Mouse (Mus musculus) liver, embryonic 13.5 days (tissue): ENCODE results near the gene Fndc10. TPM values are rescaled to one million over a fixed set of nuclear protein-coding genes. Genes with fewer than 3 reads are reported as not detected.

ENCODE experiments used
- ATAC-seq: fragments of 200-750 bp; cut with Nextera tagmentation; 2 replicates; pipeline ENCODE4 v1.8.0; 2017; ENCODE audit warnings: low read depth, mild to moderate bottlenecking, moderate number of reproducible peaks, moderate library complexity
- DNase-seq: peaks from one replicate; pipeline ENCODE4 v3.0.0; 2022
- H3K27ac ChIP-seq: fragments of 300-500 bp; sonication (generic); 2 replicates; pipeline ENCODE4 v1.5.1; 2015; ENCODE audit warnings: moderate library complexity, mild to moderate bottlenecking, inconsistent platforms
- H3K27me3 ChIP-seq: fragments of 300-500 bp; sonication (generic); 2 replicates; pipeline ENCODE4 v1.6.1; 2015; ENCODE audit warnings: mild to moderate bottlenecking, inconsistent platforms
- H3K36me3 ChIP-seq: fragments of 300-500 bp; sonication (generic); 2 replicates; pipeline ENCODE4 v1.6.1; 2015; ENCODE audit warnings: mild to moderate bottlenecking, inconsistent platforms
- H3K4me1 ChIP-seq: fragments of 300-500 bp; sonication (generic); replicated peaks from 2 replicates; pipeline ENCODE4 v1.6.1; 2015; ENCODE audit warnings: inconsistent platforms
- H3K4me2 ChIP-seq: fragments of 300-500 bp; sonication (generic); 2 replicates; pipeline ENCODE4 v1.6.1; 2015; ENCODE audit warnings: inconsistent platforms, mild to moderate bottlenecking, moderate library complexity
- H3K4me3 ChIP-seq: fragments of 300-500 bp; sonication (generic); replicated peaks from 2 replicates; pipeline ENCODE4 v1.5.1; 2015; ENCODE audit warnings: mild to moderate bottlenecking, inconsistent platforms
- H3K9ac ChIP-seq: fragments of 300-500 bp; sonication (generic); 2 replicates; pipeline ENCODE4 v1.6.1; 2015; ENCODE audit warnings: mild to moderate bottlenecking, inconsistent platforms
- H3K9me3 ChIP-seq: fragments of 300-500 bp; sonication (generic); replicated peaks from 2 replicates; pipeline ENCODE4 v1.6.1; 2016; ENCODE audit warnings: inconsistent platforms
- WGBS: fragments of 180-500 bp; shearing (Covaris S2); methylation state at CpG from one replicate; pipeline ENCODE4 v1.1.7; 2015; ENCODE audit not compliant: insufficient replicate concordance; 5-methylcytosine and 5-hydroxymethylcytosine counted together
- polyA plus RNA-seq: library from polyadenylated mRNA; unstranded; fragments of >200 nt; fragmentation: Nextera tagmentation; extraction: Ambion mirVana; gene quantifications from 2 replicates; pipeline ENCODE4 v1.2.1, GENCODE M21; 2015

Fndc10 gene
- polyA plus RNA-seq, 1 experiment from 2014 or later, result 0.39 TPM

DNA sequence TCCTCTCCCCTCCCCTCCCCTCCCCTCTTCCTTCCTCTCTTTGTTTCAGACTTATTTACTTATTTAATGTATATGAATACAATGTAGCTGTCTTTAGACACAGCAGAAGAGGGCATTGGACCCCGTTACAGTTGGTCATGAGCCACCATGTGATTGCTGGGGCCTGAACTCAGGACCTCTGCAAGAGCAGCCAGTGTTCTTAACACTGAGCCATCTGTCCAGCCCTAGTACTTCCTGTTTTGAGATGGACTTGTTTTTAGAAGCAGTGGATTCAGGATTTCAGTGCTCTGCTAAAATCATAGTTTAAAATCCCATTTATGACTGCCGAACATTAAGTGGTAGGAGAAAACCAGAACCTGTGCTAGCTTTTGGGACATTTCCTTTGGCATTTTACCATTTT lies 14.4 kb downstream of the Fndc10 start:
- 70% methylated on average over 2 of the region's 2 CpGs for WGBS
- H3K4me3 ChIP-seq, result no peak overlapping the region
- H3K27me3 ChIP-seq, result no peaks in the 10 kb centered on the region
- peaks cover 7% of the 10 kb centered on the region; the same call in 1 of the 2 replicates for H3K36me3 ChIP-seq
- ATAC-seq (no peak), DNase-seq (no peak)
- H3K9me3 ChIP-seq, result no peaks in the 10 kb centered on the region
- peaks cover 59% of the 10 kb centered on the region for H3K4me1 ChIP-seq
- no peak overlapping the region for H3K9ac ChIP-seq
- H3K27ac ChIP-seq, result no peak overlapping the region; the same call in 1 of the 2 replicates
- no peak overlapping the region for H3K4me2 ChIP-seq

DNA sequence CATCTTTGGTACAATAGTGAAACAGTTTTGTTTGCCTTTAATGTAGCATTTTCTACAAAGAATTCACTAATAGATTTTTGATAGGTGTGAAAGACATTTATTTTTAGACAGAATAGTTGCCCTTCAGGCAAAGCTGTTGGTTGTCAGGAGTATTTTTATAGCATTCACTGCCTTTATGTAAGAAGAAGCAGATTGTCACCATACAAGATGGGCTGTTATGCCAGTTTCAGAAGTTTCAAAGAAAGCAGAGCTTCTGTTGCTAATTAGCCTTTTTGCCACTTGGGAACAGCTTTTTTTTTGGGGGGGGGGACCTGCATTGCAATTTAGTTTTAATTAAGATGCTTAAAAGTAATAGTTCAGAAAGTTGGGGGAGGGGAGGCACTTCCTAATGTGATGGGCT lies 14.8 kb downstream of the Fndc10 start:
- DNase-seq (no peak), ATAC-seq (no peak)
- Histone ChIP-seq H3K27me3 (no peaks in the 10 kb centered on the region), H3K27ac (no peak overlapping the region; the same call in 1 of the 2 replicates), H3K4me3 (no peak overlapping the region), H3K9ac (no peak overlapping the region), H3K4me1 (peaks cover 55% of the 10 kb centered on the region), H3K36me3 (peaks cover 7% of the 10 kb centered on the region; the same call in 1 of the 2 replicates), H3K9me3 (no peaks in the 10 kb centered on the region), H3K4me2 (no peak overlapping the region)

DNA sequence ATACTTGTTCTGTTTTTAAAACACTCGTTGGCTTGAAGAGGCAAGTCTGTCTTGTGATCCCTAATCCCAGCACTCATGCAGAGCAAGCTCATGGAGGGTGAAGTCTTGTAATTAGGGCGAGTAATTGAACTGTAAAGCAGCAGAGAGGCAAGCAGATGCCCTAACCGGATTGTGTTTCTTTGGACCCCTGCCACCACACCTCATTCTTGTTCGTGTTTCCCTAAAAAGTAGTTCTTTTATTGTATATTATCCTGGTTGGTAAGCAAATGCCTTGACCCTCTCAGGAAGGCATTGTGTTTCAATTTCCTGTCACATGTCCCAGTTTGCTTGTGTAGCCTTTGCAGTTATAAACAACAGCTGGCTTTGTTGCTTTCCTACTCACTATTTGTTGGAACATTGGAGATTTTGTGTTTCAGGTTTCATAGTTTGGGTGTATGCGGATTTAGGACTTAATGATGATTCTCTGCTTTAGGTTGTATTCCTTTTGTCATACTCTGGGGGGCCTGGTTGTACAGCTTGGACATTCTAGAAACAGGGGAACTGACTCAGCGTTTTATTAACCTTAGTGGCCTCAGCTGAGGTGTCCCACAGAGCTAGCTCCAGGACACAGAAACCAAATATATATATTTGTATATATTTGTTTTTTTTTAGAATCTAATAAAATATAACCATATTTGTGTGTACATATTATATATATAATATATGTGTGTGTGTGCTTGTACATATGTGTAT lies 16.5 kb downstream of the Fndc10 start:
- no peak for ATAC-seq
- peaks cover 52% of the 10 kb centered on the region for H3K4me1 ChIP-seq
- 0 out of 2 replicates have a peak overlapping the region, but pooled peaks have one; percentile 13 for H3K4me2 ChIP-seq
- no peaks in the 10 kb centered on the region for H3K9me3 ChIP-seq
- H3K4me3 ChIP-seq, result no peak overlapping the region
- WGBS, result 45% methylated on average over 6 of the region's 6 CpGs
- no peaks in the 10 kb centered on the region for H3K27me3 ChIP-seq
- no peak overlapping the region for H3K27ac ChIP-seq
- H3K9ac ChIP-seq, result peak overlapping the region; percentile 33; the same call in 1 of the 2 replicates
- H3K36me3 ChIP-seq, result peaks cover 24% of the 10 kb centered on the region
- no peak for DNase-seq

DNA sequence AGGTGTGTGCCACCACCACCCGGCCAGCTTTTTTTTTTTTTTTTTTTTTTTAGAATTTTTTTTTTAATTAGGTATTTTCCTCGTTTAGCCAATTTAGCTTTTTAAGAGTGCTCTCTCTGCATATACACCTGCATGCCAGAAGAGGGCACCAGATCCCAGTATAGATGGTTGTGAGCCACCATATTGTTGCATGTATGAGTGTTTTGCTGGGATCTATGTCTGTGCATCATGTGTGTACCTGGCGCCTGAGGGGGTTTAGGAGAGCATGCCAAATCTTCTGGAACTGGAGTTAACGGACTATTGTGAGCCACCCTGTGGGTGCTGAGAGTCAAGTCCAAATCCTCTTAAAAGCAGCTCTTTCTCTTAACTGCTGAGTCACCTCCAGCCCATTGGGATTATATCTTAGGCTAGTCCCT lies 27.5 kb downstream of the Fndc10 start:
- H3K9ac ChIP-seq, result no peak overlapping the region
- ATAC-seq (peak; percentile 32; the same call in 1 of the 2 replicates), DNase-seq (peak; percentile 22)
- H3K4me1 ChIP-seq, result peaks cover 4% of the 10 kb centered on the region; the same call in 1 of the 2 replicates
- no peak overlapping the region for H3K27ac ChIP-seq
- H3K4me3 ChIP-seq, result no peak overlapping the region
- H3K27me3 ChIP-seq, result no peaks in the 10 kb centered on the region
- H3K4me2 ChIP-seq, result no peak overlapping the region
- peaks cover 50% of the 10 kb centered on the region for H3K36me3 ChIP-seq
- WGBS, result 51% methylated on average over 4 of the region's 4 CpGs
- H3K9me3 ChIP-seq, result no peaks in the 10 kb centered on the region

DNA sequence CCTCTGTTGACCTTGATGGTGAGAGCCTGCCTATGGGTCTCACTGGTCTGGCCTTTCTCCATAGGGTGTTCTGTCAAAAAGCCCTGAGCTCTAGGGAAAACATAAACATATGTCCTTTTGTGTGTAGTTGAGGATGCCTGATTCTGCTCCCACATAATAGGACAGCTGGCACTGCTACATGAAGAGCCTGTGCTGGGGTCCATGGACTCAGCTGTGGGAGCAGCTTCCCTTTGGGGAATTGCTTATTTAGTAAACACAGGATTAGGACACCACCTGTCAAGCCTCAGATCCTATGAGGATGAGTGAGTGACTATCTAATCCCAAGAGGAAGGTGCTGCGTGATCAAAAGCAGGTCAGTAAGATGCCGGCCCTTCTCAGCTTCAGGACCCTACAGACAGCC lies 33.9 kb downstream of the Fndc10 start:
- 93% methylated on average over 2 of the region's 2 CpGs for WGBS
- no peaks in the 10 kb centered on the region for H3K9me3 ChIP-seq
- H3K27me3 ChIP-seq, result no peaks in the 10 kb centered on the region
- peaks cover 4% of the 10 kb centered on the region for H3K4me1 ChIP-seq
- no peak overlapping the region for H3K4me3 ChIP-seq
- DNase-seq (no peak), ATAC-seq (no peak)
- no peak overlapping the region for H3K9ac ChIP-seq
- H3K36me3 ChIP-seq, result peaks cover 47% of the 10 kb centered on the region
- no peak overlapping the region for H3K27ac ChIP-seq
- no peak overlapping the region for H3K4me2 ChIP-seq

DNA sequence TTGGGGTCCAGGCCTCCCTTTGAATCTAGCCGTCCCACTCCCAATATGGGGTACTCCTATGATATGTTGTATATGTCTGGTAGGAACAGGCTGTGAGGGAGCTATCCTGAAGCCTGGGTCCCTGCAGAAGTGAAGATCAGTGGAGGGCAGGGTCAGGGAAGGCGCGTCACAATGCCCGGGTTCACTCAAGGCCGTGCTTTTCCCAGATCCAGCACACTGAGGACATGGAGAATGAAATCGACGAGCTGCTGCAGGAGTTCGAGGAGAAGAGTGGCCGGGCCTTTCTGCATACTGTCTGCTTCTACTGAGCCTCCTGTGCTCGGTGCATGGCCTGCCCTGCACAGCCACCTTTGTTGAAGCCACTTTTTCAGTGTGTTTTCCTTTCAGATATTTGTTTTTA lies 39.1 kb downstream of the Fndc10 start:
- H3K36me3 ChIP-seq, result peaks cover 21% of the 10 kb centered on the region
- no peak overlapping the region for H3K4me3 ChIP-seq
- H3K9me3 ChIP-seq, result no peaks in the 10 kb centered on the region
- ATAC-seq, result no peak
- no peak for DNase-seq
- no peak overlapping the region for H3K9ac ChIP-seq
- peaks cover 33% of the 10 kb centered on the region for H3K4me1 ChIP-seq
- peak overlapping the region; percentile 53; the same call in 1 of the 2 replicates for H3K27ac ChIP-seq
- H3K27me3 ChIP-seq, result no peaks in the 10 kb centered on the region
- 85% methylated on average over 10 of the region's 10 CpGs for WGBS
- H3K4me2 ChIP-seq, result peak overlapping the region; percentile 95; the same call in 1 of the 2 replicates

DNA sequence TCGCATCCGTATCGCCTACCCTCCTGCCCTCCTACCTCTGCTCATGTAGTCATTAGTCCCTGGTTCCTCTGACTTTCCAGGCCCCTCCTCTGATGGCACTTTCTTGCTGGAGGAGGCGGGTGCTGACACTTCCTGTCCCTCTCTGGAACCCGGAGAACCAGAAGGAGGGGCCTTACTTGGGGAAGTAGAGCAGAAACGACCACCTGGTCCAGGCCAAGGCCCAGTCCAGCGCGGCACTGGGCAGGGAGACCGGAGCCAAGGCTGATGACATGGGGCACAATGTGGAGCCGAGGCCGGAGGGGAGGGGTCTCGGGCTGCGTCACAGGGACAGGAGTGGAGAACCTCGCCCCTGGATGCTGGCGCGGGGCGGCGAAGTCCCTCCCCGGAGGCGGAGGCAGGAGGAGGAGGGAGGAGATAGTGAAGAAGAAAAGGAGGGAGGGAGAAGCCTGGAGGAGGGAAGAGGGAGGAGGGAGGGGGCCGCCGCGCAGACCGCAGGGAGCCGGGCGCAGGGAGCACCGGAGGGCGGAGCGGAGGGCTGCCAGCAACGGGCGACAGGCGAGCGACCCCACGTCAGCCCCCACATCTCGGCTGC lies 40.3 kb downstream of the Fndc10 start, which contains the start of gene Tmem240:
Tmem240 (plus strand) TSS at position 451 of the 592 bp plus-strand sequence.
- WGBS, result 1% methylated on average over 33 of the region's 35 CpGs
- Histone ChIP-seq H3K9me3 (no peaks in the 10 kb centered on the region), H3K4me2 (peak within 1 kb of the TSS; percentile 95), H3K4me3 (peak within 1 kb of the TSS; percentile 78), H3K36me3 (peaks cover 23% of the 10 kb centered on the region), H3K4me1 (peaks cover 34% of the 10 kb centered on the region), H3K9ac (peak within 1 kb of the TSS; percentile 79), H3K27me3 (no peaks in the 10 kb centered on the region), H3K27ac (peak within 1 kb of the TSS; percentile 53)
- ATAC-seq (peak; percentile 88), DNase-seq (peak; percentile 77)

DNA sequence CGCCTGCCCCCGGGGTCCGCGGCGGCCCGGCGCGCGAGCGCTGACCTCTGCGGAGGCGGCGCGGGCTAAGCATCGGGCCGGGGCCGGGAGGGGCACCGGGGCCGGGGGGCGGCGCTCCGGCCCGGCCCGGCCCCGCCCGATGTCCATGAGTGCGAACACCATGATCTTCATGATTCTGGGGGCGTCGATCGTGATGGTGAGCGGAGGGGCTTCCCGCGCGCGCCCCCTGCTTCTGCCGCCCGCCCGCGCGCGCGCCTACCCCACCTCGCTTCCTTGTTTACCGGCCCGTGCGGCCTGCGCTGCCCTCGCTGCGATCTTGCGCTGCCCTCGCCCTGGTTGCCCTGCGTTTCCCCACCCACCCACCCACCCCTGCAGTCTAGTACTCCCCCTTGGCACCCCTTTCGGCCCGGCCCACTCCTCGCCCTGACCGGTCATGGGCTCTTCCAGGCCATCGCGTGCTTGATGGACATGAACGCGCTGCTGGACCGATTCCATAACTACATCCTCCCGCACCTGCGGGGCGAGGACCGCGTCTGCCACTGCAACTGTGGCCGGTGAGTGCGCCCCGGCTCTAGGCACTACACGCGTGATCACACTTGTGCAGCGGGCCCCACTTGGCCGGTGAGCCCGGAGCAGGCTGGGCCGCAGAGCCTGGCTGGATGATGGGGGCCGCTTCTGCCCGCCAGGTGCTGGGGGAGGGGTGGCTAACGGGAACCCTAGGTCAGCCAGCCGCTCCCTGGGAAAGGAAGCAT lies 41.0 kb downstream of the Fndc10 start:
- Histone ChIP-seq H3K4me1 (peaks cover 34% of the 10 kb centered on the region), H3K9me3 (no peaks in the 10 kb centered on the region), H3K4me2 (peak overlapping the region; percentile 95), H3K4me3 (peak overlapping the region; percentile 78), H3K27ac (no peak overlapping the region; the same call in 1 of the 2 replicates), H3K36me3 (peaks cover 29% of the 10 kb centered on the region), H3K9ac (peak overlapping the region; percentile 79), H3K27me3 (no peaks in the 10 kb centered on the region)
- 1% methylated on average over 62 of the region's 79 CpGs for WGBS
- ATAC-seq (peak; percentile 68), DNase-seq (no peak)

DNA sequence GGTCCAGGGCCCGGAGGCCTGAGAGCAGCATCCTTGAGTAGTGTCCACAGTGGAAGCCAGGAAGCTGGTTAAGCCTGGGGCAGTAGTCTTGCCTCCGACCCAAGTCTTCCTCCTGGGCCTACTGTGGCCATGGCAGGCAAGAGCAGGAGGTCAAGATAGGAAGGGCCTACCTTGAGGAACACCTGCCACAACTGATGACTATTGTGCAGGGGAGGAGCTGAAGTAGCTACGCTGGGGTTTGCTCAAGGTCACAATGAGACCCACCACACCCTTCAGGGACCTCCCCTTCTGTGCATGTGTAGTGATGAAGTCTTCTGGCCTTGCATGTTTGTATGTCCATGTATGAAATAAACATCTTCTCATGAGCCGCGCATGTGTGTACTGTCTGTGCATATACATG lies 41.6 kb downstream of the Fndc10 start:
- DNase-seq (no peak), ATAC-seq (no peak)
- Histone ChIP-seq H3K4me2 (peak overlapping the region; percentile 95), H3K9ac (peak overlapping the region; percentile 79), H3K4me3 (peak overlapping the region; percentile 78), H3K27me3 (no peaks in the 10 kb centered on the region), H3K4me1 (peaks cover 34% of the 10 kb centered on the region), H3K27ac (no peak overlapping the region), H3K9me3 (no peaks in the 10 kb centered on the region), H3K36me3 (peaks cover 36% of the 10 kb centered on the region)
- WGBS, result 70% methylated on average over 5 of the region's 5 CpGs

DNA sequence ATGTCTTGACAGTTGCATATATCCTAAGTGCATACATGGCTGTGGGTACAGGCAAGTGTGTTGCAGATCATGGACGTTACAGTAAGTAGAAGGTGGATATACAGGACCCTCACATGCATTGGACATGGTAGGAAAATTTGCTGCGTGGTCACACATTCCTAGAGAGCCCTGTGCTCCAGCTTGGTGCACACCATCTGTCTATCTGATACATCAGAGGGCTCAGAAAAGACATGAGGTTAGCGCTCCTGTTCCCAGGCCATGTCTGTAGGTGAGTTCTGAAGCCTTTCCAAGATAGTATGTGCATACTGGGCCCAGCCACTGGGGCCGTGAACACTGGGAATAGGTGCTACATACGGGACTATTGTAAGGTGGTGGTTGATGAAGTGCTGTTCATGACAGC lies 42.3 kb downstream of the Fndc10 start:
- peaks cover 34% of the 10 kb centered on the region for H3K4me1 ChIP-seq

DNA sequence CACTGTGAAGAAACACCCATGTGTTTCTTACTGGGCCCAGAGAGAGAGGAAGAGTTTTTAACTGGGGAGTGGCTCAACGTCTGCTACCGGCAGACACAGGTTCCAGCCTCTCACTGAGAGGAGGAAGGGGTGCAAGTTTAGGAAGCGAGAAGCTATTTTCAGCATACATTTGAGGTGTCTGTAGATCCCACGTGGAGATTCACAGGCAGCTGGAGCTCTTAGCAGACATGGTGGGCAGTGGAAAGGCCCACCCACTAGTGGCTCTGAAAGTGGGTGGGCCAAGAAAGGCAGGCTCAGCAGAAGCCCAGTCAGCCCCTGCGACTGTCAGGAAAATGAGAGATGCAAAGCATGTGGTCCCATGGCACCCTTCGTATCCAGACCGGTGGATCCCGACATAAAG lies 44.1 kb downstream of the Fndc10 start:
- no peaks in the 10 kb centered on the region for H3K9me3 ChIP-seq
- H3K4me1 ChIP-seq, result peaks cover 28% of the 10 kb centered on the region
- H3K4me3 ChIP-seq, result no peak overlapping the region
- no peak overlapping the region for H3K9ac ChIP-seq
- ATAC-seq (no peak), DNase-seq (no peak)
- peaks cover 41% of the 10 kb centered on the region for H3K36me3 ChIP-seq
- peak overlapping the region; percentile 25; the same call in 1 of the 2 replicates for H3K27ac ChIP-seq
- no peak overlapping the region for H3K4me2 ChIP-seq
- WGBS, result 49% methylated on average over 8 of the region's 8 CpGs
- H3K27me3 ChIP-seq, result no peaks in the 10 kb centered on the region

More for the DNA sequence above, 42.3 kb downstream of the Fndc10 start:
- WGBS, result 82% methylated on average over 5 of the region's 5 CpGs
- DNase-seq (no peak), ATAC-seq (no peak)
- no peak overlapping the region for H3K9ac ChIP-seq
- H3K4me3 ChIP-seq, result no peak overlapping the region
- no peaks in the 10 kb centered on the region for H3K27me3 ChIP-seq
- H3K36me3 ChIP-seq, result peaks cover 40% of the 10 kb centered on the region
- H3K27ac ChIP-seq, result 0 out of 2 replicates have a peak overlapping the region, but pooled peaks have one; percentile 7
- H3K9me3 ChIP-seq, result no peaks in the 10 kb centered on the region
- no peak overlapping the region for H3K4me2 ChIP-seq
